Mouse (Mus musculus): ENCODE measurements around the gene Ccdc65. TPM values are rescaled to one million over a fixed set of nuclear protein-coding genes. Genes with fewer than 3 reads are reported as not detected.

The Ccdc65 gene
- total and polyA plus RNA-seq, 3 experiments, result 0.13 TPM; not detected in 2

- Histone ChIP-seq H3K4me3 (ENCODE audit: control insufficient read depth in 1 of 2, insufficient read depth in 1 of 2, low read depth in 2 of 2, low read length in 2 of 2) (peak within 1 kb of the TSS; percentile 78 to 86), H3K27me3 (ENCODE audit: control insufficient read depth in 1 of 2, insufficient read depth in 2 of 2, low read length in 2 of 2) (no peaks in the 10 kb centered on the region), H3K36me3 (ENCODE audit: control insufficient read depth in 1 of 2, insufficient read depth in 2 of 2, low read length in 2 of 2) (peaks cover 0 to under 1% of the 10 kb centered on the region in 2 experiments; a peak in 2 of 4 replicates), H3K9me3 (replicated peaks; ENCODE audit: insufficient read depth, low read length) (no peaks in the 10 kb centered on the region), H3K9ac (ENCODE audit: control insufficient read depth, low read depth, low read length, poor library complexity, severe bottlenecking) (peak within 1 kb of the TSS; percentile 71), H3K79me2 (ENCODE audit: control insufficient read depth, insufficient read depth, low read length, poor library complexity) (peaks cover 11% of the 10 kb centered on the region), H3K4me1 (ENCODE audit: control insufficient read depth in 1 of 2, insufficient read depth in 2 of 2, low read length in 2 of 2) (peaks cover 0 to 18% of the 10 kb centered on the region in 2 experiments; a peak in 3 of 4 replicates), H3K27ac (ENCODE audit: control insufficient read depth, low read depth, low read length) (peak within 1 kb of the TSS; percentile 2; the same call in 1 of the 2 replicates)
- DNase-seq (ENCODE audit: low read depth, low spot score), result peak; percentile 88
- TF ChIP-seq ZNF384 (IDR thresholded peaks at IDR 0.05; ENCODE audit: low read depth, low read length) (no peak), HCFC1 (IDR thresholded peaks at IDR 0.05; ENCODE audit: low read depth, low read length) (0 out of 2 replicates have a peak, but pooled peaks have one; percentile 28), CHD1 (IDR thresholded peaks at IDR 0.05; ENCODE audit: low read depth, low read length) (no peak), JUND (IDR thresholded peaks at IDR 0.05; ENCODE audit: low read depth, low read length) (no peak), EP300 (IDR thresholded peaks at IDR 0.05; ENCODE audit: low read depth in 1 of 2, low read length in 2 of 2) (0 out of 4 replicates have a peak, but pooled peaks of 1 of the 2 experiments have one; percentile 9), GATA1 (IDR thresholded peaks at IDR 0.05; ENCODE audit: low read depth, low read length) (no peak), NRF1 (IDR thresholded peaks at IDR 0.05; ENCODE audit: insufficient read depth, low read depth, low read length, poor library complexity, severe bottlenecking) (no peak), USF2 (IDR thresholded peaks at IDR 0.05; ENCODE audit: borderline replicate concordance in 1 of 2, insufficient read depth in 1 of 2, low read depth in 1 of 2, low read length in 2 of 2) (0 out of 4 replicates have a peak, but pooled peaks of 1 of the 2 experiments have one; percentile 40), MEF2A (IDR thresholded peaks at IDR 0.05; ENCODE audit: extremely low read depth, insufficient replicate concordance, low read depth, low read length, poor library complexity, severe bottlenecking) (no peak), RAD21 (IDR thresholded peaks at IDR 0.05; ENCODE audit: low read depth, low read length) (no peak), UBTF (IDR thresholded peaks at IDR 0.05; ENCODE audit: borderline replicate concordance, insufficient read depth, low read depth, low read length) (no peak), TCF12 (IDR thresholded peaks at IDR 0.05; ENCODE audit: low read depth, low read length) (peak; percentile 13; the same call in 1 of the 2 replicates), ETS1 (IDR thresholded peaks at IDR 0.05; ENCODE audit: low read depth, low read length) (no peak), MYC (IDR thresholded peaks at IDR 0.05; ENCODE audit: low read depth, low read length) (peak; percentile 98), POLR2A (IDR thresholded peaks at IDR 0.05; ENCODE audit: control insufficient read depth in 1 of 2, insufficient read depth in 1 of 2, low read depth in 1 of 2, low read length in 2 of 2, poor library complexity in 1 of 2) (peak; percentile 59 to 64; a peak in 2 of 4 replicates), POLR2AphosphoS5 (IDR thresholded peaks at IDR 0.05; ENCODE audit: borderline replicate concordance, low read depth, low read length) (no peak), RCOR1 (IDR thresholded peaks at IDR 0.05; ENCODE audit: low read depth, low read length) (no peak), MAZ (IDR thresholded peaks at IDR 0.05; ENCODE audit: low read depth, low read length) (0 out of 2 replicates have a peak, but pooled peaks have one; percentile 17), ELF1 (IDR thresholded peaks at IDR 0.05; ENCODE audit: low read depth, low read length) (peak; percentile 28; the same call in 1 of the 2 replicates), ZKSCAN1 (IDR thresholded peaks at IDR 0.05; ENCODE audit: low read depth, low read length) (no peak), MYB (IDR thresholded peaks at IDR 0.05; ENCODE audit: low read depth, low read length) (no peak), TBP (IDR thresholded peaks at IDR 0.05; ENCODE audit: low read depth, low read length) (peak; percentile 68), KAT2A (conservative IDR thresholded peaks at IDR 0.05; ENCODE audit: low read depth, low read length) (no peak), MAFK (IDR thresholded peaks at IDR 0.05; ENCODE audit: borderline replicate concordance, low read depth, low read length) (no peak), BHLHE40 (IDR thresholded peaks at IDR 0.05; ENCODE audit: borderline replicate concordance, low read depth, low read length) (peak; percentile 33; the same call in 1 of the 2 replicates), MAX (IDR thresholded peaks at IDR 0.05; ENCODE audit: low read length) (peak; percentile 96), POLR2AphosphoS2 (IDR thresholded peaks at IDR 0.05; ENCODE audit: low read length) (peak; percentile 82; the same call in 1 of the 2 replicates), ZMIZ1 (IDR thresholded peaks at IDR 0.05; ENCODE audit: low read depth, low read length) (peak; percentile 63; the same call in 1 of the 2 replicates), USF1 (IDR thresholded peaks at IDR 0.05; ENCODE audit: low read depth, low read length) (peak; percentile 90), SIN3A (IDR thresholded peaks at IDR 0.05; ENCODE audit: low read length) (peak; percentile 93), E2F4 (IDR thresholded peaks at IDR 0.05; ENCODE audit: borderline replicate concordance, low read depth, low read length) (no peak), NELFE (IDR thresholded peaks at IDR 0.05; ENCODE audit: low read depth, low read length) (peak; percentile 55), SMC3 (IDR thresholded peaks at IDR 0.05; ENCODE audit: low read depth, low read length) (no peak), TAL1 (IDR thresholded peaks at IDR 0.05; ENCODE audit: low read length) (no peak)
Measured at GRCm38 (mm10) chr15:98727443-98728321, 19.7 kb downstream of the Ccdc65 start, which contains the start of gene Fkbp11. TSS of gene Fkbp11 (minus strand) at chr15:98728198.
